Mouse (Mus musculus): ENCODE data around the gene Sema3b. TPM values are rescaled to one million over a fixed set of nuclear protein-coding genes. Genes with fewer than 3 reads are reported as not detected.

Sema3b gene
- polyA plus RNA-seq, 1 experiment from 2014 or later = 12.5 TPM

DNA sequence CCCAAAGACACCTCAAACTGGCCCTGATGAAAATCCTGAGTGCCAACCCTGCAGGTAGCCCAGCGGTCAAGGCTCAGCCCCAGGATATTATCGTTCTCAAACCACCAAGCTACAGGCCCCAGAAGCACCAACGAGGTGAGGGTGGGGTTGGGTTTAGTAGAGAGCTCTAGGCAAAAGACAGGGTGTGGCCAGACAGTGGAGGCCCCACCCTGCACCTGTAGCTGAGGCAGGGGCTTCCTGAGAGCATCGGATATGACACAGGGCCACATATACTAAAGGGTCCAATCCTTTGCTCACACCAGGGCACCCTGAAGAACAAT, 20.3 kb upstream of the Sema3b start:
- Histone ChIP-seq H3K4me3 (ENCODE audit: low read length) (no peak overlapping the region), H3K4me2 (ENCODE audit: low read depth, low read length) (peak overlapping the region; percentile 43), H3K27ac (ENCODE audit: low read length) (peak overlapping the region; percentile 90), H3K9ac (ENCODE audit: low read length) (peak overlapping the region; percentile 52; the same call in 1 of the 2 replicates), H3K9me3 (ENCODE audit: control insufficient read depth, low read length) (no peaks in the 10 kb centered on the region), H3K4me1 (replicated peaks; ENCODE audit: control insufficient read depth, insufficient read depth, low read length) (peaks cover 69% of the 10 kb centered on the region), H3K36me3 (ENCODE audit: control insufficient read depth, insufficient read depth, low read length) (peaks cover 6% of the 10 kb centered on the region; the same call in 1 of the 2 replicates), H3K27me3 (ENCODE audit: control insufficient read depth, insufficient read depth, low read depth, low read length) (no peaks in the 10 kb centered on the region)
- WGBS = 33% methylated on average over 4 of the region's 4 CpGs
- no peak for ATAC-seq (ENCODE audit: low read depth)

DNA sequence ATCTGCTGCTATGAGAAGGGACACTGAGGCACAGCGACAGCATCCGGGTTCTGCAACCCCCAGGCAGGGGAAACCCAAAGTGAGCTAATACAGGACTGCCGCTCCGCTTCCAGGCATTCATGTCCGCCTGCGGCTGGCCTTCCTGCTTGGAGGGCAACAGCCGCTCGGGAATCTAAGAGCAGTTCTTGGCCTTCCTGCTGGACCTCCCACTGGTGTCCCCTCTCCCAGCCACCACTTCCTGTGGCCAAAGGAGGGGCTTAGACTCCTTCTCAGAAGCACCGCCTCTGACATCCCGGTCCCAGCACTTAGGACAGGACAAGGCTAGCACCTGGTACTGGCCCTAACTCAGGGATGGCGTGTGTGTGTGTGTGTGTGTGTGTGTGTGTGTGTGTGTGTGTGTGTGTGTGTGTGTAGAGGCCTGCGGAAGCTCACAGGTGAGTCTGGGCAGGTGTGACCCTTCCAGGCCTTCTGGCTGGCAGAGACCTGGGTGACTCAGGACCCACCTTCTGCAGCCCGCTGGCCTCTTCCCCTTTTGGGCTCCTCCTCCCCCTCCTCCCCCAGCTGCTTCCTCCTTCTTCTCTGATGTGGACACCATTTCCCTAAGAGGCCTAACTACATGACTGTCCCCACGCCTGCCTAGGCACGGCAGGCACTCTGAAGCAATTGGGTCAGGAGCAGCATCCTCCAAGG, 19.8 kb upstream of the Sema3b start:
- peak; percentile 29; the same call in 1 of the 2 replicates for ATAC-seq (ENCODE audit: low read depth)
- peaks cover 6% of the 10 kb centered on the region; the same call in 1 of the 2 replicates for H3K36me3 ChIP-seq (ENCODE audit: control insufficient read depth, insufficient read depth, low read length)
- peaks cover 73% of the 10 kb centered on the region for H3K4me1 ChIP-seq (replicated peaks; ENCODE audit: control insufficient read depth, insufficient read depth, low read length)
- H3K4me3 ChIP-seq (ENCODE audit: low read length) = peak overlapping the region; percentile 1; the same call in 1 of the 2 replicates
- H3K27ac ChIP-seq (ENCODE audit: low read length) = peak overlapping the region; percentile 90
- no peaks in the 10 kb centered on the region for H3K9me3 ChIP-seq (ENCODE audit: control insufficient read depth, low read length)
- WGBS = 27% methylated on average over 14 of the region's 15 CpGs
- H3K27me3 ChIP-seq (ENCODE audit: control insufficient read depth, insufficient read depth, low read depth, low read length) = no peaks in the 10 kb centered on the region
- peak overlapping the region; percentile 43 for H3K4me2 ChIP-seq (ENCODE audit: low read depth, low read length)
- peak overlapping the region; percentile 65 for H3K9ac ChIP-seq (ENCODE audit: low read length)

DNA sequence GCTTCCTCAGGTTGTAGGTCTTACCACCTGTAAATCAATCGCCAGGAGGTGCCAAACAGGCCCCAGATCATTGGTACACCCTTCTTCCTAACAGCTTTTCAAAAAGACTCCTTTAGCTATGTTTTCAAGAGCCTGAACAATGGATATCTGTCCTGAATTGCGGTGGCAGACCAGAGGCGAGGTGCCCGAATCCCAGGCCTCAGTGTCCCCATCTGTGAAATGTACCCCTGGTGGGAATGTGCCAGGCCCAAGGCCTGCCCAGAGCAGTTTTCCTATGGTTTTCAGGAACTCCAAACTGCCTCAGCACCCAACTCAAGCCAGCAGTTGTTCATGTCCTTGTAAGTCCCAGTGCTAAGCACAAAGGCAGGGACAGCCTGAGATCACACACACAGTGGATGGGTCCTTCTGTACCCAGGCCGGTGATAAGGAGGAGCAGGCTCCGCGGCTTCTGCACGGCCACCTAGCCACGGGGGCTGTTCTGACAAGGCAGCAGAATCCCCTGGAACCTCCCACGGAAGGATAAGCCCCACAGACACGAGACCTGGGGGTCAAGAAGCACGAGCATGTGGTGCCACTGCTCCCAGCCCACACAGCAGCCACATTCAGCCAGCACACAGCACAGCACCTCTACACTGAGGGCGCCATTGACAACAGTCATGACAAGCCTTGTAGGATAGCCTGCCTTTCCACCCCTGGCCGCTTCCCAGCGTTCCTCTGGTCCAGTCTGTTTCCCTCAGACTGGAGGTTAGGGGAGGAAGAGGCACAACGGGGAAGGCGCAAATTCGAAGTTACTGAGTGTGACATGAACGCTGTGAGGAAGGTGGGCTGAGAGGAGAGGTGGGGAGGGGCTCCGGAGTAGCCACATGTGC, 18.6 kb upstream of the Sema3b start:
- WGBS = 33% methylated on average over 20 of the region's 20 CpGs
- Histone ChIP-seq H3K9me3 (ENCODE audit: control insufficient read depth, low read length) (no peaks in the 10 kb centered on the region), H3K27me3 (ENCODE audit: control insufficient read depth, insufficient read depth, low read depth, low read length) (no peaks in the 10 kb centered on the region), H3K4me3 (ENCODE audit: low read length) (no peak overlapping the region), H3K27ac (ENCODE audit: low read length) (peak overlapping the region; percentile 90), H3K4me1 (replicated peaks; ENCODE audit: control insufficient read depth, insufficient read depth, low read length) (peaks cover 69% of the 10 kb centered on the region), H3K9ac (ENCODE audit: low read length) (peak overlapping the region; percentile 65), H3K36me3 (ENCODE audit: control insufficient read depth, insufficient read depth, low read length) (peaks cover 7% of the 10 kb centered on the region; the same call in 1 of the 2 replicates), H3K4me2 (ENCODE audit: low read depth, low read length) (peak overlapping the region; percentile 43)
- no peak for ATAC-seq (ENCODE audit: low read depth)

DNA sequence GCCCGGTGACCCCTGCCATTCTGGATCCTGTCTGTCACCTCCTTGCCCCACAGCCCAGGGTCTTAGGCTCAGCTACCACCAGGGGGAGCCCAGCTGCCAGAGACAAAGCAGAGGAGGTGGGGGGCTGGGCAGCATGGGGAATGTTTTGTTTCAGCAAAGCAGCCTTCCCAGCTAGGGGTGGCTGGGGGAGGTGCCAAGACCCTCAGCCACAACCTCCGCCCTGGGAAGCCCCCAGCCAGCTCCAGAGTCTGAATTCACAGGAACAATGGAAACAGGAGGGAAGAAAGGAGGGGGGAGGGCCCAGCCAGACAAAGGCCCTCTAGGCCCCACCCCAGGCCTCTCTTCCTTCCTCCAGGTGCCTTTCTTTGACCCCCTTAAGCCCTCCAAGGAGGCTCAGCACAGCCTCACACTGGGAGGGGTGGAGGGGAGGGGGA, 17.8 kb upstream of the Sema3b start:
- H3K9me3 ChIP-seq (ENCODE audit: control insufficient read depth, low read length) = no peaks in the 10 kb centered on the region
- no peaks in the 10 kb centered on the region for H3K27me3 ChIP-seq (ENCODE audit: control insufficient read depth, insufficient read depth, low read depth, low read length)
- H3K4me3 ChIP-seq (ENCODE audit: low read length) = no peak overlapping the region
- peaks cover 61% of the 10 kb centered on the region for H3K4me1 ChIP-seq (replicated peaks; ENCODE audit: control insufficient read depth, insufficient read depth, low read length)
- peaks cover 11% of the 10 kb centered on the region for H3K36me3 ChIP-seq (ENCODE audit: control insufficient read depth, insufficient read depth, low read length)
- H3K27ac ChIP-seq (ENCODE audit: low read length) = peak overlapping the region; percentile 90
- peak overlapping the region; percentile 65 for H3K9ac ChIP-seq (ENCODE audit: low read length)
- peak overlapping the region; percentile 40 for H3K4me2 ChIP-seq (ENCODE audit: low read depth, low read length)
- whole genome bisulfite sequencing = 6% methylated on average over 2 of the region's 2 CpGs
- ATAC-seq (ENCODE audit: low read depth) = peak; percentile 74

DNA sequence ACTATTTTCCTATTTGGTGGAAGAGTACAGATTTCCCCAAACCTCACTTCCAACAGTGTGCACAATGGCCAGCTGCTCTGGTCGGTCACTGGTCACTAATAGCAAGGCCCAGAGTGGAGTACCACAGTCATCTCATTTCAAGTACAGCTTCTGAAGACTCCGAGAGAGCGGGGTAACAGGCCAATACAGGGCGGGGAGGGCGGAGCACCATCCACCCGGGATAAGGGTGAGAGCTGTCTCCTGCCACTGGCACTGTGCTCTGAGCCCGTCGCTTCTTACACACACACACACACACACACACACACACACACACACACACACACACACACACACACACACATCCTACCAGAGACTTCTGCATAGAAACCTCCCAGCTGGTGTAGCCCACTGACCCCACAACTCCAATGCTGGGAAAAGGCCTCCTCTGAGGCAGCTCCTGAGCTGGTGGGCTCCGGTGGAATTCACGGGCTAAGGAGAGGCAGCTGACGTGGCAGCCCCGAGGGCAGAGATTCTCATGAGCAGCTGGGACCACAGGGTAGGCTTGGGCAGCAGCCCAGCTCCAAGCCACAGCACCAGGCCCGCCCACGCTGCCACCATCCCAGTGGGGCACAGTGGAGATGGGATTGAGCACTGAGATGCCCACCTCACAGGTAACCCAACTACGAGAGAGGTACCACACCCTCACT, 17.3 kb upstream of the Sema3b start:
- Histone ChIP-seq H3K4me1 (replicated peaks; ENCODE audit: control insufficient read depth, insufficient read depth, low read length) (peaks cover 58% of the 10 kb centered on the region), H3K36me3 (ENCODE audit: control insufficient read depth, insufficient read depth, low read length) (peaks cover 10% of the 10 kb centered on the region), H3K27me3 (ENCODE audit: control insufficient read depth, insufficient read depth, low read depth, low read length) (no peaks in the 10 kb centered on the region), H3K4me2 (ENCODE audit: low read depth, low read length) (peak overlapping the region; percentile 40), H3K9me3 (ENCODE audit: control insufficient read depth, low read length) (no peaks in the 10 kb centered on the region), H3K9ac (ENCODE audit: low read length) (peak overlapping the region; percentile 65), H3K4me3 (ENCODE audit: low read length) (no peak overlapping the region), H3K27ac (ENCODE audit: low read length) (peak overlapping the region; percentile 90)
- no peak for ATAC-seq (ENCODE audit: low read depth)
- WGBS = 41% methylated on average over 15 of the region's 15 CpGs

DNA sequence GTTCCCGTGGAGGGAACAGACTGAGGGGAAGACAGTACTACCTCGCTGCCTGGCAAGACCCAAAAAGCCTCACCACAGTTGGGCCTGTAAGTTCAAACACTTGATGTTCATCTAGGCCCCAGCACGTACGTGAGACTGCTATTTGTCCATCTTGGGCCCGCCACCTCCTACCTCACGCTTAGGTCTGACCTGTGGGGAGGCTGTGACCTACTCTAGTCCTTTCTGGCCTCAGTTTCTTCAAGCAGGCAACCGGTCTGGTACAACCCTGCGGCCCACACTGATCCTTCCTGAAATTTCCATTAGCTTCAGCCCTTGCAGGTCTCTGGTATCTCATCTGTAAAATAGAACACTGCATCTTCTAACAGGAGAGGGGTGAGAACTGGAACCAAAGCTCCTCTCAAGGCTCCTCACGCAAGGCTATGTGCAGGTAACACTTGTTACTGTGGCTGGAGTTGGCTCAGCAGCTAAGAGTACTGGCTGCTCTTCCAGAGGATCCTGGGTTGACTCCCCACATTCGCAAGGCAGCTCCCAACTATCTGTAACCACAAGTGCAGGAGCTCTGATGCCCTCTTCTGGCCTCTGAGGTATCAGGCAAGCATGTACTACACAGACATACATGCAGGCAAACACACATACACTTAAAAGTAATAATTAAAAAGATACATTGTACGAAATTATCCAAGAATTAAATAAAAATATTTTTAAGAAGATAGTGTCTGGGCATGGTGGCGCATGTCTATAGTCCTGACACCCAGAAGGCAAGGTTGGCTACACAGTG, 16.5 kb upstream of the Sema3b start:
- 87% methylated on average over 12 of the region's 12 CpGs for WGBS

DNA sequence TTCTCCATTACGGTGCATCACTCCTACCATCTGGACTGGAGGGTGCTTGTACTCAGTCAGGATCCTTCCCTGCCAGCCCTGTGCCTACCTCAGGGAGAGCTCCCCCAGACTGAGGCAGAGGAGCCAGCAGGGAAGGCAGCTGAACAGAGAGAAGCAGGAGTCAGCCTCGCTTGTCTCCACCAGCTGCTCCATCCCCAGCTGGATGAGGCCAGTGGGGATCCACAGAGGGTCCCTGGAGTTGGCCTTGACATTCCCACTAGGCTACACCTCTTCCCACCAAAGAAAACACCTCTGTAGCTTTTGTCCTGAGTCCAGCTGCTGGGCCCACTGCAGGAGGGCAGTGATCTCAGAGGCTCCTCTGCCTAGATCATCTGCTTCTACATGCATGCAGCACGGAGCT, 15.9 kb upstream of the Sema3b start:
- H3K27me3 ChIP-seq (ENCODE audit: control insufficient read depth, insufficient read depth, low read depth, low read length) = no peaks in the 10 kb centered on the region
- peaks cover 51% of the 10 kb centered on the region for H3K4me1 ChIP-seq (replicated peaks; ENCODE audit: control insufficient read depth, insufficient read depth, low read length)
- ATAC-seq (ENCODE audit: low read depth) = no peak
- peak overlapping the region; percentile 36 for H3K27ac ChIP-seq (ENCODE audit: low read length)
- WGBS = 90% methylated on average over 3 of the region's 3 CpGs
- no peaks in the 10 kb centered on the region for H3K9me3 ChIP-seq (ENCODE audit: control insufficient read depth, low read length)
- H3K4me2 ChIP-seq (ENCODE audit: low read depth, low read length) = no peak overlapping the region
- no peak overlapping the region for H3K9ac ChIP-seq (ENCODE audit: low read length)
- H3K36me3 ChIP-seq (ENCODE audit: control insufficient read depth, insufficient read depth, low read length) = peaks cover 8% of the 10 kb centered on the region
- H3K4me3 ChIP-seq (ENCODE audit: low read length) = no peak overlapping the region

More for the DNA sequence above, 16.5 kb upstream of the Sema3b start:
- peaks cover 8% of the 10 kb centered on the region for H3K36me3 ChIP-seq (ENCODE audit: control insufficient read depth, insufficient read depth, low read length)
- no peak overlapping the region for H3K4me2 ChIP-seq (ENCODE audit: low read depth, low read length)
- H3K4me1 ChIP-seq (replicated peaks; ENCODE audit: control insufficient read depth, insufficient read depth, low read length) = peaks cover 56% of the 10 kb centered on the region
- H3K9ac ChIP-seq (ENCODE audit: low read length) = no peak overlapping the region
- H3K4me3 ChIP-seq (ENCODE audit: low read length) = no peak overlapping the region
- ATAC-seq (ENCODE audit: low read depth) = no peak
- H3K27ac ChIP-seq (ENCODE audit: low read length) = peak overlapping the region; percentile 36; the same call in 1 of the 2 replicates
- H3K27me3 ChIP-seq (ENCODE audit: control insufficient read depth, insufficient read depth, low read depth, low read length) = no peaks in the 10 kb centered on the region
- no peaks in the 10 kb centered on the region for H3K9me3 ChIP-seq (ENCODE audit: control insufficient read depth, low read length)

DNA sequence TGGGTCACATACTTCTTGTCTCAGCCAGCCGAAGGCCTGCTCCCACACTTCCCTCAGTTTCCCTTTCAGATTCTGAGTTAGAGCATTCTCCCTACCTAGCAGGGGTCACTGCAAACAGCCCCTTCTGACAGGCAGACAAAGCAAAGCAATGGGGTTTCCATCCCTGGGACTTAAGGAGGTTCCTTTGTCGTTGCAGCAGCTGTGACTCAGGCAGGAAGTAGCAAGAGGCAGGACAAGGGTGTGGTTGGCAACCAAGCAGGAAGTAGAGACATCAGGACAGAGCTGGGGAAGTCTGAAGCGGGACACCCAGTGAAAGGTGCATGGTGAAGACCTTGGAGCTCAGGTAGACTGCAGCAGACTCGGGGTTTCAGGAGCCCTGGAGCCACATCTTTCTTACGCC, 15.5 kb upstream of the Sema3b start:
- Histone ChIP-seq H3K4me2 (ENCODE audit: low read depth, low read length) (no peak overlapping the region), H3K4me1 (replicated peaks; ENCODE audit: control insufficient read depth, insufficient read depth, low read length) (peaks cover 51% of the 10 kb centered on the region), H3K4me3 (ENCODE audit: low read length) (no peak overlapping the region), H3K27ac (ENCODE audit: low read length) (peak overlapping the region; percentile 60), H3K36me3 (ENCODE audit: control insufficient read depth, insufficient read depth, low read length) (peaks cover 12% of the 10 kb centered on the region), H3K27me3 (ENCODE audit: control insufficient read depth, insufficient read depth, low read depth, low read length) (no peaks in the 10 kb centered on the region), H3K9ac (ENCODE audit: low read length) (no peak overlapping the region), H3K9me3 (ENCODE audit: control insufficient read depth, low read length) (no peaks in the 10 kb centered on the region)
- no peak for ATAC-seq (ENCODE audit: low read depth)
- WGBS = 68% methylated on average over 5 of the region's 5 CpGs

Measured in lung, embryonic 16.5 days (tissue).